Comparison of ENCODE assay signal across 9 mouse cellular contexts in genomic region chr16:45407091-45407490, GRCm38 (mm10). TPM values are rescaled to one million over a fixed set of nuclear protein-coding genes. Genes with fewer than 3 reads are reported as not detected.
DNase-seq lines count a peak whose midpoint lies in the region; ATAC-seq and TF ChIP-seq lines count a peak whose summit lies in the region.
"Had no signal": no experiment of that assay in that cellular context is flagged by ENCODE, and none has a peak within 500 bp of the region (broad histone marks: within the 10 kb centered on the region; RNA-seq: fewer than 3 reads in every experiment).

No protein-coding gene starts in this region.

- no peak for TF ChIP-seq POLR2A in CH12.LX (IDR thresholded peaks at IDR 0.05; ENCODE audit: low read depth, low read length)
- no peak for TF ChIP-seq POLR2A in cortical plate, adult 2 months (IDR thresholded peaks at IDR 0.05; ENCODE audit: extremely low read depth, insufficient read depth, low read length)

- peaks cover 11% of the 10 kb centered on the region for H3K4me1 ChIP-seq in hindbrain, embryonic 13.5 days (replicated peaks)
- H3K4me1 ChIP-seq in hindbrain, embryonic 10.5 days (replicated peaks): peaks cover 7% of the 10 kb centered on the region; the same call in 1 of the 2 replicates
- H3K4me1 ChIP-seq in CH12.LX (ENCODE audit: control insufficient read depth in 1 of 2, insufficient read depth in 2 of 2): peaks cover 3 to 20% of the 10 kb centered on the region in 2 experiments; a peak in 2 of 4 replicates
- peaks cover 2% of the 10 kb centered on the region for H3K4me1 ChIP-seq in cortical plate, adult 2 months (ENCODE audit: control insufficient read depth, insufficient read depth, low read length)

- no peak for TF ChIP-seq CTCF in CH12.LX (conservative IDR thresholded peaks at IDR 0.05 in 1 of 2, IDR thresholded peaks at IDR 0.05 in 1 of 2; ENCODE audit: low read depth in 2 of 2, low read length in 2 of 2)
- TF ChIP-seq CTCF in cortical plate, adult 2 months (IDR thresholded peaks at IDR 0.05; ENCODE audit: extremely low read depth, insufficient read depth, low read length): no peak

- peak overlapping the region; percentile 98 for H3K27ac ChIP-seq in hindbrain, embryonic 13.5 days
- H3K27ac ChIP-seq in hindbrain, embryonic 10.5 days: no peak overlapping the region
- no peak overlapping the region for H3K27ac ChIP-seq in CH12.LX (ENCODE audit: insufficient read depth, low read depth)
- H3K27ac ChIP-seq in cortical plate, adult 2 months (ENCODE audit: insufficient read depth, low read length): no peak overlapping the region
- H3K27ac ChIP-seq: heart, embryonic 15.5 days had no signal

- H3K36me3 ChIP-seq in hindbrain, embryonic 13.5 days: peaks cover 3% of the 10 kb centered on the region; the same call in 1 of the 2 replicates
- no peaks in the 10 kb centered on the region for H3K36me3 ChIP-seq in hindbrain, embryonic 10.5 days
- no peaks in the 10 kb centered on the region for H3K36me3 ChIP-seq in CH12.LX (replicated peaks in 1 of 2; ENCODE audit: control insufficient read depth in 1 of 2, insufficient read depth in 1 of 2, low read length in 1 of 2)
- H3K36me3 ChIP-seq: heart, embryonic 15.5 days had no signal

- H3K79me2 ChIP-seq in CH12.LX (replicated peaks; ENCODE audit: control insufficient read depth, extremely low read depth, insufficient read depth, poor library complexity, severe bottlenecking): peaks cover 14% of the 10 kb centered on the region

- intact Hi-C loops in left cerebral cortex, postnatal 4 days (cut with DNase I): no loop called here

- no peak for ATAC-seq in hindbrain, embryonic 13.5 days (ENCODE audit: low FRiP score)

- TF ChIP-seq RAD21 in CH12.LX (IDR thresholded peaks at IDR 0.05; ENCODE audit: low read depth, low read length): no peak

- no peak for TF ChIP-seq EP300 in CH12.LX (IDR thresholded peaks at IDR 0.05; ENCODE audit: low read length)

- 77% methylated on average over 5 of the region's 5 CpGs for WGBS in hindbrain, embryonic 13.5 days
- WGBS in hindbrain, embryonic 10.5 days: 94% methylated on average over 5 of the region's 5 CpGs

- H3K9ac ChIP-seq in hindbrain, embryonic 13.5 days: peak overlapping the region; percentile 88
- H3K9ac ChIP-seq in CH12.LX (ENCODE audit: insufficient read depth, low read depth): peak overlapping the region; percentile 21; the same call in 1 of the 2 replicates
- H3K9ac ChIP-seq: heart, embryonic 15.5 days had no signal

- H3K4me2 ChIP-seq in hindbrain, embryonic 13.5 days: peak overlapping the region; percentile 57
- peak overlapping the region; percentile 24 for H3K4me2 ChIP-seq in CH12.LX (ENCODE audit: insufficient read depth, low read depth, poor library complexity, severe bottlenecking)

- no peaks in the 10 kb centered on the region for H3K9me3 ChIP-seq in hindbrain, embryonic 13.5 days
- no peaks in the 10 kb centered on the region for H3K9me3 ChIP-seq in hindbrain, embryonic 10.5 days
- H3K9me3 ChIP-seq in CH12.LX (replicated peaks; ENCODE audit: low read length): no peaks in the 10 kb centered on the region
- H3K9me3 ChIP-seq: heart, embryonic 15.5 days had no signal

- H3K4me3 ChIP-seq in hindbrain, embryonic 13.5 days: peak overlapping the region; percentile 69
- H3K4me3 ChIP-seq in hindbrain, embryonic 10.5 days: no peak overlapping the region; the same call in 1 of the 2 replicates
- peak overlapping the region in 1 of 3 experiments; percentile 89 for H3K4me3 ChIP-seq in CH12.LX (replicated peaks in 1 of 3; ENCODE audit: low read depth in 2 of 3, low read length in 2 of 3, poor library complexity in 1 of 3)
- H3K4me3 ChIP-seq in cortical plate, adult 2 months (ENCODE audit: insufficient read depth, low read length): peak overlapping the region; percentile 85; the same call in 1 of the 2 replicates

- no peaks in the 10 kb centered on the region for H3K27me3 ChIP-seq in hindbrain, embryonic 13.5 days
- no peaks in the 10 kb centered on the region for H3K27me3 ChIP-seq in hindbrain, embryonic 10.5 days (ENCODE audit: insufficient read depth, poor library complexity, severe bottlenecking)
- H3K27me3 ChIP-seq in CH12.LX (replicated peaks): no peaks in the 10 kb centered on the region
- H3K27me3 ChIP-seq: heart, embryonic 15.5 days had no signal

- dilution Hi-C loops in CH12.LX (cut with MboI; ENCODE audit: extremely low pct_ligation_motif_present, extremely low pct_unique_long_range_greater_than_20kb, low sequenced_read_pairs): no loop called here

- in situ Hi-C loops in CH12.LX (cut with MboI; ENCODE audit: low pct_ligation_motif_present, low pct_unique_long_range_greater_than_20kb, low sequenced_read_pairs): loop anchor here (10.0 kb wide), 1 partner anchor 72 kb away; no protein-coding TSS in a partner anchor

- DNase-seq in hindbrain, embryonic 10.5 days (ENCODE audit: low spot score): no peak
- DNase-seq in CH12.LX (ENCODE audit: extremely low read depth): no peak
- DNase-seq in lung, postnatal 36 days: peak; percentile 72
- no peak for DNase-seq in embryo, embryonic 10 days (ENCODE audit: low spot score)
- DNase-seq in left cerebral cortex, postnatal 4 days: no peak
- DNase-seq: liver had no signal

TF ChIP-seq in CH12.LX, 34 proteins besides CTCF, POLR2A, EP300 and RAD21:
- TF ChIP-seq JUN (IDR thresholded peaks at IDR 0.05; ENCODE audit: insufficient read depth, low read depth, low read length) (no peak), MAFK (IDR thresholded peaks at IDR 0.05; ENCODE audit: insufficient replicate concordance, low read length) (no peak), MAX (IDR thresholded peaks at IDR 0.05; ENCODE audit: low read length) (no peak), MEF2A (IDR thresholded peaks at IDR 0.05; ENCODE audit: borderline replicate concordance, low read depth, low read length) (no peak), CHD2 (IDR thresholded peaks at IDR 0.05; ENCODE audit: low read length) (no peak), KAT2A (IDR thresholded peaks at IDR 0.05; ENCODE audit: insufficient replicate concordance, low read length) (no peak), SMC3 (IDR thresholded peaks at IDR 0.05; ENCODE audit: low read depth, low read length) (no peak)

RNA-seq across cellular contexts. Expression of gene Cd200, which starts 1.8 kb away (rescaled TPM):
- 244 and 255 TPM in 2 replicates for polyA plus RNA-seq in hindbrain, embryonic 13.5 days (2015; fragmentation: Nextera tagmentation; extraction: Ambion mirVana)
- 11.0 and 29.3 TPM in 2 replicates for polyA plus RNA-seq in hindbrain, embryonic 10.5 days (2016; fragmentation: Nextera tagmentation; extraction: Ambion mirVana)
- total RNA-seq in CH12.LX (2012; rRNA removed): 63.0 and 77.5 TPM in 2 replicates
- 13.7 and 15.1 TPM in 2 replicates for total RNA-seq in CH12.LX (2014; rRNA removed)
- polyA plus RNA-seq in CH12.LX (2012; ENCODE audit: insufficient read length, low read depth): 15.3 and 17.0 TPM in 2 replicates
- polyA plus RNA-seq in cortical plate, adult 2 months (2012; rRNA removed): 101 and 102 TPM in 2 replicates
- total RNA-seq in left cerebral cortex, postnatal 4 days (2021): 100 to 1,000 TPM; 312 to 324 TPM
